Mouse (Mus musculus) effector memory CD4-positive, alpha-beta T cell, adult 7 months (primary cell): ENCODE data around the gene Rimbp2. TPM values are rescaled to one million over a fixed set of nuclear protein-coding genes. Genes with fewer than 3 reads are reported as not detected.

Experiments used
- polyA plus RNA-seq: library from polyadenylated mRNA; unstranded; fragments of 100-300 nt; shearing (Covaris generic); gene quantifications from one replicate; pipeline ENCODE4 v1.2.1, GENCODE M21; 2017

Rimbp2 gene
- polyA plus RNA-seq = not detected

DNA sequence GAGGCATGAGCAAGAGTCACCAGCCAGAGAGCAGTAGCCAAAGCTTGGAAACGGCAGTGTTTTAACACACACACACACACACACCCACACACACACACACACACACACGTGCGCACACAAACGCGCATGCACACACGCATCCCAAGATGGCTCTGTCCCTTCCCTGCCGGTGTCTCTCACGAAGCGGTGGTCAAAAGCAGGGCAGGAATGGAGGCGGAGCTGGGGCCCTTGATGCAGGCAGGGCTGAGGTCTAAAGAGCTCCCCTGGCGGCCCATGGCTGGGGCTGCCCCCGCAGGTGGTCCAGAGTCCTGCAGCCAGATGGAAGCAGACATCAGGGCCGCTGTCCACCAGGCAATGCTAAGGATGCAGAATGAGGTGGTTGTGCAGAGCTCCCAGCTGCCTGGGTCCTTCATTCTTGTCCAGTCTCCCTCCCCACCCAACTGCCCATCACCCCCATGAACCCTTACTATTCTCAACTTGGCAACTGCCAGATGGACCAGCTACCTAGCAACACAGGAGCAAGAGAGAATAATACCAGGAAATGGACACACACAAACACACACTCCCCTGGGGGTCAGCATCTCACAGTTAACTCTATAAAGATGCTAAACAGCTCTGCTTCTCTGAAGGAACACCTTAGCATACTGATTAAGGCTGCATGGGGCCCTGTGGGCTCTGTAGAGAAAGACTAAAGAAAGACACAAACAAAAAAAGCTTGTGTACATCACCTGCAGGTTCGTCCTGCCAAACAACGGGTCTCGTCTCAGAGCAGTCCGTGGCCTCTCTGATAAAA is at the start of gene Rimbp2:
Rimbp2 (minus strand) TSS at position 209 of the 793 bp plus-strand sequence.

Other genes starting within 250 kb of the Rimbp2 start
- 4.7 TPM for gene Stx2, start 55.1 kb upstream of the Rimbp2 start, polyA plus RNA-seq
- 145 TPM for gene Ran, start 66.6 kb upstream of the Rimbp2 start, polyA plus RNA-seq
- gene Adgrd1, start 143.3 kb upstream of the Rimbp2 start, polyA plus RNA-seq = 0.44 TPM